Mouse (Mus musculus): ENCODE results near the gene Gm17334.

Gm17334 gene

GRCm38 (mm10) chr11:53773087-53773486 is at the start of gene Gm17334:
Gene Gm17334 (minus strand): TSS chr11:53773187.
- DNase-seq (ENCODE audit: low spot score) = no peak

DNA sequence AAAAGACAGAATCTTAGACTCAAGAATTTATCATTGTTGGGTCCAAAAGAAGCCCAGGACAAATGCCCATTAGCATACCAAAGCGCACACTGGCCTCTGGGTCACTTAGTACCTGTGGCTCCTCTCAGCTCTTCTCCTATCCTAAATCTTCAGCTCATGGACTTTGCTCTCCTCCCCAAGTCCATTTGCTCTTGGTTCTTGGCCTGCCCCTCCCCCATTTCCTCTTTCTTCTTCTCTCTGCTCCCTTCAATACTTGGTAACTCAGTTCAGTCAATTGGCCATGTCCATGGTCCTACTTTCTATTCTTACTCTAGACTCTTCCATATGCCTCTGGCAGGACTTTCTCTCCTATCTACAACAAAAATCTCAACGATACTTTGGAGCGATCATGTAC is 49.0 kb upstream of the Gm17334 start:
- DNase-seq (ENCODE audit: low spot score) = no peak

DNA sequence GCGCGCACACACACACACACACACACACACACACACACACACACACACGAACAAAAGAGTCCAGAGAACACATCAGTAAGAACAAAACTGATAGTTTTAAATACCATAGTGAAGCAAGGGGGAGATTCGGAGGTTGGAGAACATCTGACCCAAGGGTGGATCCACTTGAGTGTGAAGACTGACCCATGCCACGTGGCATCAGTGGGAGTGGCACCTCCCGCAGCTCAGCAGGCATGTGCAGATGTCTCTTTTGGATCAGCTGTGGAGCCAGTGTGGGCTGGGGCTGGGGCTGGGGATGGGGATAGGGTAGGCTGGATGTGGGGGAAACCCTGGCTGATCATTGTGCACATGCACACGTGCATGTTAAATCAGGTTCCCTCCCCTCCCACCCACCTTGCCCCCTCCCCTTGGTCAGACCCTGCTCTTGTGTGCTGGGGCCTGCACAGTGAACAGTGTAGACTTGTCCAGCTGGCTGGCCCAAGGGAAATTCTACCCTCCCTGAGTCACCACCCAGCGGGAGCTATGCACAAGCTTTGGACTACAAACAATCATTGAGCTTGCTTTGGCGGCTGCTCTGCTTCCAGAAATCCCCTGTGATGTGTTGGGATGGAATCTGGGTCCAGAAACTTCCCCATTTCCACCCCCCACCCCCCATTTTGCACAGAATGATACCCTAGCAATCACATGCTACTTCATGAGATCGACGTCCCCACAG is 48.4 kb upstream of the Gm17334 start:
- no peak for DNase-seq (ENCODE audit: low spot score)

DNA sequence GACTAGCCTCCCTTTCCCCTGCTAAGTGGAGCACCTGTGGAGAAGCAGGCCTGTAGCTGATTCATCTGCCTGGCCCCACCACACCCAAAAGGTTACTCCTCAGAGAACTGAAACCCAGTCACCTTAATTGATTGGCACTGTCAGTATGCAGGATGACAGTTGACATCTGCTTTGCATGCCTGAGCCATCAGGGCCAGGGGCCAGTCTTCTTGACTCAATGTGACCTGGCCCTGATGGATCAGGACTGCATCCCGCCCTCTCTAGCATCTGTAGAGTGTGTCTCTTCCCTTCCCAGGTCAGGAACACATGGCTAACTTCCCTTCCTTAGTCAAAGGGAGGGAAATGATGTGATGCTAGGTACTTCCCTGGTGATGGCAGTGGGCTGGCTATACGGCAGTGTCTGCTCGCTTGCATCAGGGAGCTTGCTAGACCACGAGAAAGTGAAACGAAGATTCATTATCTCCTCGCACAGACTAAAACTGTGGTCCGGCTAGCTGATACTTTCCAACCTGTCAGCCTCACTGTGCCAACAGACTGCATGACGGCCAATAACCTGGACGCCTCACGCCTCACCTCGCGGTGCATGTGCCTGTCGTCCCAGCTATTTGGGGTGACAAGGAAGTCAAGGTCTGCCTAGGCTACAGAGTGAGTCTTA is 47.7 kb upstream of the Gm17334 start:
- DNase-seq (ENCODE audit: low spot score) = no peak

DNA sequence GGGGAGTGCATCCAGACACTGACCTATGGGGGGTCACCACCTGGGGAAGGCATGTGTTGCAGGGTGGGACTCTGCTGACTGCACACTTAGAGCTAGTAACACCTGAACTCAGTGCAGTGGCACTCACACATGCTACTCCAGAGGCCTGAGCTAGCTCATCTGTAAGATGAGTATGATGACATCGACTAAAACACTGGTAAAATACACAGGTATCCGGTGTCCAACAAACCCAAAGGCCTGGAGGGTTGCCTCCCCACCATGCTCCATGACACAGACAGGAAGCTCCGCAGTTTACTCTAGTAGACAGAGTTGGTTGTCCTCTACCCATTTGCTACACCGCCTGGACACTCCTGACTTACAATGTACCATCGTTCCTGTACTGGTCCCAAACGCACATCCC is 46.5 kb upstream of the Gm17334 start:
- DNase-seq (ENCODE audit: low spot score) = no peak

DNA sequence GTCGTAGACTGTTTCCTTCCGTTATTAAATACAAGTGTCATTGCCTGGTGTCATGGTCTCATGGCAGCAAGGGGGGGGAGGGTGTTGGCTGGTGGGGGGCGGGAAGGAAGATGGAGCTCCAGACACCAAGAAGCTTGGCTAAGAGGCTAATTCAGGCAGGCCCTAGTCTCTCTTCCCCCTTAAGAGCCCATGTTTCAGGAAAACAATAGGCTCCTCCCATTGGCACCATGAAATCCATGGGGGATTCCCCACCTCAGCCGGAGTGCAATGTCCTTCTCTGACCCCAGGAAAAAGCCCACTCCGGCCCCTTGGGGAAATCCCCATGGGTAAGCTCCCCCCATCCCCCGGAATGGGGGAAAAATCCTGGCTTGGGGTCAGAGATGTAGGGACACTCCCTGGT is 45.8 kb upstream of the Gm17334 start:
- no peak for DNase-seq (ENCODE audit: low spot score)

DNA sequence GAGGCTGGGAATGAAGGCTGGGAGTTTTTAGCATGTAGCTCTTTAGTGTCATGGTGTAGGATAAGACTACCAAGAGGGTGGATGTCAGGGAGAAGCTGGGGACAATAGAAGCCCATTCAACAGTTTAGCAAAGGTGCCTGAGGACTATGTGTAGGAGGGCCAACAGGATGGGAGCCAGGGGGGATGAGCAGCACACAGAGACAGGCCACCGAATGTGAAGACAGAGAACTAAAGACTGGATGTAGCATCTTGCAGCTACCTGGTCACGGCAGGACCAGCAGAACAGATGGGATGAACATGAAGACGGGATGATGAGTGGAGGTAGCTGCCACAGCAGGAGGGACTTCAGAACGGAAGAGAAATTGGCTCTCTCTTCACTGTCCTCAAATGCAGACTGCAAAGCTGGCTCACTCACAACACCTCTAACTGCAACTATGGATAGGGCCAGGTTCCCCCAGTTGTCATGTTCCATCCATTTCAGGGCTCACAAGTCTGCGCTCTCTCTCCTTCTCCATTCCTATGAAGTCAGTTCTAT is 43.9 kb upstream of the Gm17334 start:
- no peak for DNase-seq (ENCODE audit: low spot score)

DNA sequence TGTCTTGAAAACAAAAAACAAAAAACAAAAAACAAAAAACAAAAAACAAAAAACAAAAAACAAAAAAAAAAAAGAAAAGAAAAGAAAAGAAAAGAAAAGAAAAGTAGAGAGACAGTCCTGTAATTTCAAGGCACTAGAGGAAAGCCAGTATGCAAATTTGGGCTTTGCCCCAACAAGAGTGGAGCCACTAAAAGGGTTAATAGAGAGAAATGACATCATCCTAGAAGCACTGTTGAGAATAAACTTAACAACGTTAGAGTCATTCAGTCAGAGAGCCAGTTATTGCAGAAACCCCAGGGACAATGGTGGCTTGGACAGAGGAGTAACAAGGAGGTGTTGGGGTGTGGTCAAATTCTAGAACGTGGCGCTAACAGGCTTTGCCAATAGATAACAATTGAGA is 41.8 kb upstream of the Gm17334 start:
- no peak for DNase-seq (ENCODE audit: low spot score)

- DNase-seq (ENCODE audit: low spot score) = no peak
These were observed 40.2 kb upstream of the Gm17334 start for GRCm38 (mm10) chr11:53813001-53813868.

DNA sequence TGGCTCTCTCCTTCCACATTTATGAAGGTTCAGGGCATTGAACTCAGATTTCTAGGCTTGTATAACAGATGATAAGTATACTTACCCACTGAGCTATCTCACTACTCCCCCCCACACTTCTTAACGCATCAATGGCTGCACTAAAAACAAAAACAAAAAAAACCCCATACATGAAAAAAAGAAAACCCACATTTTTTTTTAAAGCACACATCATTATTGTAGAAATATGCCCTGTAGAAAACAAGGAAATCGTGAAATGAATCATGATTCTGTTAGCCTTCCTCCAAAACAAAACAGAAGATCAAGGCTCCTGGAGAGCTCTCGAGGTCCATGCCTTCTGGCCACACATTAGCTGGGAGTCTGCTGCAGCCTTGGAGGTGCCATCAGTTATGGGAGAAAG is 38.3 kb upstream of the Gm17334 start:
- DNase-seq (ENCODE audit: low spot score) = no peak

GRCm38 (mm10) chr11:53810749-53811148 is 37.8 kb upstream of the Gm17334 start:
- no peak for DNase-seq (ENCODE audit: low spot score)

- DNase-seq (ENCODE audit: low spot score) = no peak
These were observed 37.2 kb upstream of the Gm17334 start for GRCm38 (mm10) chr11:53810156-53810555.

DNA sequence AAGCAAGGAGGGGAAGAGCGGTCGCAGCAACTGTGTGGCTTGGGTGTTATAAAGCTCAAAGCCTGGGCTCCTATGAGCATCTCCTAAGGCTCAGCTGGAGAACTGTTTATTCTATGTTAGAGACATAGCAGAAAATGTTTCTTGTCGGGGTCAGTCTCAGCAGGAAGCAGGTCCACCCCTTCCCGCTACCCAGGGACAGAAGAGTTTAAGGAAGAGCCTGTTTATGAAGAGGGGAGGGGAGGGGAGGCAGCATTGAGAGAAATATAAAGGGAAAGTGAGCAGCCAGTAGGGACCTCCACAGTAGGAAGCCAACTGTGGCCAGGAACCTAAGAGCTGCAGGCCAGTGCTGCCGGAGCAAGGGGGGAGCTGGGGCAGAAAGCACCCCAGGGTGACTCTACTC is 36.4 kb upstream of the Gm17334 start:
- no peak for DNase-seq (ENCODE audit: low spot score)

DNA sequence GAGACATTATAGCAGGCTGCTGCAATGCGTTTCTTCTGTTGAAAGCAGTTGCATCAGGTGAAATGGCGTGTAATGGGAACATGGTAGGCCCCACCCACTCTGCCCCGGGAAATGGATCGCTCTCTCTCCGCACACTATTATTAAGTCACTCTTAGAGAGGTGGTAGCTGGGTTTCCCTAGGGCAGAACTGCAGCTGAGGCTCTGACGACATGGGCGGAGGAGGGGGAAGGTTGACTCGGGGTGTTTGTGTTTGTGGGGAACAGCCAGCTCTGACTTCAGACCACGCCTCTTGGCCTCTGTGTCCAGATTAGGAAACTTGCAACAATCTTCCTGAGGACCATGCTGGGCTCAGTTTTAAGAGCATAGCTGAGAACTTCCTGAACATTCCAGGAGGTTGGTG is 32.8 kb upstream of the Gm17334 start:
- no peak for DNase-seq (ENCODE audit: low spot score)

GRCm38 (mm10) chr11:53804569-53805344 is 31.8 kb upstream of the Gm17334 start:
- no peak for DNase-seq (ENCODE audit: low spot score)

DNA sequence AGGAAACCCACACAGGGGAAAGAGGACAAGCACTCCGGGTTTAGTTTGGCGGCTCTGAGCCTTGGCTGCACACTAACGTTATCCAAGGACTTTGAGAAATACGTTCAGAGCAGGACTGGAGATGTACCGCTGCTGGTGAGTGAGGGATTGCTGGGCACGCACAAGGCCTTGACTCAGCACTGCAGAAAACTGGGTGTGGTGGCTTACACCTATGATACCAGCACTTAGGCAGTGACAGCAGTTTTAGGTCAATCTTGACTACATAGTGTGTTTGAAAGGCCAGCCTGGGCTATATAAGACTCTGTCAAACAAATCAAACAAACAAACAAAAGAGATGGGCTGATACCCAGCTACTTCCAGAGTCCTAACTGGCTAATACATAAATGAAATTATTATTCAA is 30.5 kb upstream of the Gm17334 start:
- DNase-seq (ENCODE audit: low spot score) = no peak

- DNase-seq (ENCODE audit: low spot score) = no peak
These were observed 30.1 kb upstream of the Gm17334 start for GRCm38 (mm10) chr11:53803093-53803492.

DNA sequence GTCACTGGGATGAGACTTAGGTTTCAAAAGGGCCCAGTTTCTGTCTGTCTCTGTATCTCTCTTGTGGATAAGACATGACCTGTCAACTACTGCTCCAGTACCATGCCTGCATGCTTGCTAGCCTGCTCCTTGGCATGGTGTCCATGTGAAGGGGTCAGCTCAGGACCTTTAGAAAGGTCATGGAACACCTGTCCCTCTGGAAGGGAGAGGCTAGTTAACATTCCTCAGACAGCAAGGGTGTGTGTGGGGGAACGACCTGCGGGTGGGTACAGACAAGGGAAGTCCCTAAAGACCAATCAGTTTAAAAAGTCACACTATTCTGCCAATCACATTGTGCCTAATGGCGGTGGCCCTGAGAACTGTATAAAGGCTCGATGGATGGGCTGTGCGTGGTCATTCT is 28.0 kb upstream of the Gm17334 start:
- DNase-seq (ENCODE audit: low spot score) = no peak

GRCm38 (mm10) chr11:53800036-53800435 is 27.0 kb upstream of the Gm17334 start:
- DNase-seq (ENCODE audit: low spot score) = no peak

- no peak for DNase-seq (ENCODE audit: low spot score)
These were observed 25.2 kb upstream of the Gm17334 start for GRCm38 (mm10) chr11:53798041-53798711.

DNA sequence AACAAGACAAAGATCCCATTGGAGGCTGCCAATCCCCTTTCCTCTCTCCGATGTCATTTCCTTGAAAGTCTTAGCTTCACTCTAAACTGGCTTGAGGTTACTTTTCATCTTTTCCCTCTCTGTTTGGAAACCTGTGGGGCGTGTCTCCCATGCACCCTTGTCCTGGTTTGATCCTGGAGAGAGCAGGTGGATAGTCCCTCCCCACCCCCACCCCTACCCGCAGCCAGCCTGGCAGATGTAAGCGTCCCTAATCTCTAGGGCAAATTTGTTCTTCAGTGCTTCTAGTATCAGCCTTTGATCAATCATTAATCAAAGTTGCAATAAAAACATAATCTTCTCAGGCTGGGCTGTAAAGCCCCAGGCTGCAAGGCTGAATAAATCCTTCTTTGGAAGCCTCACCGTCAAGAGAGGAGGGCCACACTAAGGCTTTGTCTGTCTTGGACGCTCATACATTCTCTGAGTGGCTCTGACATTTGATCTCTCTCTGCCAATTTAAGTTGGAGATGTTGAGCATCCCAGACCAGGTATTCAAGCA is 24.5 kb upstream of the Gm17334 start:
- no peak for DNase-seq (ENCODE audit: low spot score)
